Mouse (Mus musculus) neural tube, embryonic 15.5 days (tissue): ENCODE data around the gene F3. TPM values are rescaled to one million over a fixed set of nuclear protein-coding genes. Genes with fewer than 3 reads are reported as not detected.

ENCODE experiments used
- polyA plus RNA-seq: library from polyadenylated mRNA; unstranded; fragments of >200 nt; fragmentation: Nextera tagmentation; extraction: Ambion mirVana; gene quantifications from 2 replicates; pipeline ENCODE4 v1.2.1, GENCODE M21; 2015

The F3 gene
- polyA plus RNA-seq, 1 experiment from 2014 or later, result 7.7 TPM

Other genes starting within 250 kb of the F3 start
- gene Slc44a3, start 191.1 kb upstream of the F3 start, polyA plus RNA-seq, result 1.2 and 2.9 TPM in 2 replicates
- not detected in 2 replicates for gene 4930432M17Rik, start 52.8 kb upstream of the F3 start, polyA plus RNA-seq
- gene Abcd3, start 91.8 kb downstream of the F3 start, polyA plus RNA-seq, result 71.2 and 74.4 TPM in 2 replicates
- 18.0 and 21.9 TPM in 2 replicates for gene Arhgap29, start 229.0 kb downstream of the F3 start, polyA plus RNA-seq